Mouse (Mus musculus) hindlimb bud, embryonic 11.5 days (tissue): ENCODE data around the gene Dalrd3.

ENCODE experiments used
- DNase-seq: peaks from one replicate; pipeline ENCODE4 v3.0.0-alpha.2; 2012; ENCODE audit warnings: low read depth, low spot score; ENCODE audit errors: extremely low spot score

The Dalrd3 gene

GRCm38 (mm10) chr9:108569381-108570206, at the start of gene Dalrd3:
TSS of gene Dalrd3 (plus strand) at chr9:108569886.
- DNase-seq: peak; percentile 89

DNA sequence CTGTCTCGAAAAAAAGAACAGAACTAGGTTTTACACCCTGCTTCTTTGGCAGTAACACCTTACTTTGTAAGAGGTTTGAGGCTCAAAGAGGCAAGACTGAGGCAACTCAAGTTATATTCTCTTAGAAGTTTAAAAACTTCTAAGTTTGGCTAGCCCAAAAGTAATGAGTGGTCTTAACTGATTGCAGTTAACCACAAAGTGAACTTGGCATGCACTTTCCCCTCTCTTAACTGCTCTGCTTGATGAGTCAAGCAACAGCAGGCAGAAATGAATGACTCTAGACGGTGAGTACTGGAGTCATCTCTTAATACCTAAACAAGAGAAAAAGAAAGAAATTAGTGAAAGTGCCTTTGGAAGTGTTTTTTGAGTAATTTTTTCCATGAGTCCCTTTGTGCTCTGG, 48.1 kb upstream of the Dalrd3 start:
- DNase-seq: no peak

- no peak for DNase-seq
Measured at GRCm38 (mm10) chr9:108523341-108523740, 46.3 kb upstream of the Dalrd3 start.

GRCm38 (mm10) chr9:108525400-108525799, 44.3 kb upstream of the Dalrd3 start:
- no peak for DNase-seq

GRCm38 (mm10) chr9:108530954-108531353, 38.7 kb upstream of the Dalrd3 start:
- DNase-seq: no peak

DNA sequence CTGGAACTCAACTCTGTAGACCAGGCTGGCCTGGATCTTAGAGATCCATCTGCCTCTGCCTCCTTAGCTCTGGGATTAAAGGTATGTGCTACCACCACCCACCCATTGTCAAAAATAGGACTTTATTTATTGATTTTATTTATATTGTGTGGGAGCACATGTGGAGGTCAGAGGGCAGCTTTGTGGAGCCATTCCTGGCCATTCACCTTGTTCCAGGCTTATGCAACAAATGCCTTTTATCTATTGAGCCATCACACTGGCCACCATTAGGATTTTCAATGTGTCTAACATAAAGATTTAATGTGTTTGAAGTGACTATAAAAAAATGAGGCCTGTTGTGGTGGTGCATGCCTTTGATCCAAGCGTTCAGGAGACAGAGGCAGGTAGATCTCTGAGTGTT, 38.2 kb upstream of the Dalrd3 start:
- DNase-seq: no peak

- no peak for DNase-seq
Measured at GRCm38 (mm10) chr9:108540846-108541245, 28.8 kb upstream of the Dalrd3 start.

- DNase-seq: no peak
Measured at GRCm38 (mm10) chr9:108545986-108546385, 23.7 kb upstream of the Dalrd3 start.

- DNase-seq: no peak
Measured at GRCm38 (mm10) chr9:108546875-108547274, 22.8 kb upstream of the Dalrd3 start.

GRCm38 (mm10) chr9:108559169-108559568, 10.5 kb upstream of the Dalrd3 start:
- DNase-seq: no peak

DNA sequence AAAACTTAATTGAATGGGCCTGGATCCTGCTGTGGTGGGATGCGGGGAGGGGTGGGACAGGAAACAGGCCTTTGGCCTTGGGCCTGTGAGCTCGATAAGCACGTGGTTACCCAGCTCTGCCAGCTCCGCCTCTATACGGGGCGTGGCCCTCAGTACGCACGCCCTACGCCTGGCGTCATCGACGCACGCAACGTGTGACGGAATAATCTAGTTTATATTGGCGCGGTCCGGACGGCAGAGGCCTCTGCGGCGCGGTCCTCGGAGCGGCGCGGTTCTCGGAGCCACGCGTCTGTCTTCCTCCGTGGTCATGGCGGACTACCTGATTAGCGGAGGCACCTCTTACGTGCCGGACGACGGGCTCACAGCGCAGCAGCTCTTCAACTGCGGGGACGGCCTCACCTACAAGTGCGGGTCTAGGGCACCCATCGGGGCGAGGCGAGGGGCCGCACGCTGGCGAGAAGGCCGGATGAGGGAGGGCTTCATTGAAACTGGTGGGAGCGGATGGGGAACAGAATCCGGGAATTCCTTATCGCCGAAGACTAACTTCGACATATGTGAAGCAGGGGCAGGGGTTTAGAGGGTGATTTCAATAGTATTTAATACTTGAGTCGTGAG, 9.4 kb upstream of the Dalrd3 start, which contains the start of gene Impdh2:
Impdh2 (plus strand) TSS at position 60 of the 615 bp plus-strand sequence.
- peak; percentile 95 for DNase-seq

DNA sequence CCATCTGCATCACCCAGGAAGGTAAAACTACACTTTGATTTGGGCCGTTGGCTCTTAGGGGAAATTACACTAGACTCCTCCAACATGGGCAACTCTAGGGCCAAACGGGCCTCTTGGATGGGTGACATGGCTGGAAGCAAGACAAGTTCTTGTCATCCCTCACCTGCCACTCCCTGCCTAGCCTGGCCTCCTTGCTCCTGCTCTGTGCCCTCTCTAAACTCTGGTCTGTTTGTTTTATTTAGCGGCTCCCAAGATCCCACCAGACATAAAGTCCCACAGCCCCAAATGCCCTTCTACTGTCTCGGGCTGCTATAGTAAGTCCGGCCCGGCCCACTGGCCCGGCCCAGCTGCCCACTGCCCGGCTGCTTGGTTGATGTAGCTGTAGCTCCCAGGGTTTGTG, 6.0 kb upstream of the Dalrd3 start:
- DNase-seq: no peak

DNA sequence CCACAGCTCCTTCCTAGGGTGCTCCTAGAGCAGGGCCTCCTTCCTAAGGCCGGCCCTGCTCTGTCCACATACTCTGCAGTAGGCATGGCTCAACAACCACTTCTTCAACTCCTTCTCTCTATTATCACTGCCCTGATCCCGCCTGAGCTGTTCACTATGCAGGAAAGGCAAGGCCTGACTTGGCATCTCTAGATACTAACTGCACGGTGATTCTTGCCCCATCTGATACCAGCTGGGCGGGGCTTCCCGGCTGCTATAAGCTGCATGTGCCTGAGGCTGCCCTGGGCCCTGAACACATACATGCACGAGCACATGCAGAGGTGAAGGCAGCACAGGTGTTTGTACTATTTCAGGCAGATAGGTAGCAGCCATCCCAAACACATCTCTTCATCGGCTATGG, 5.6 kb upstream of the Dalrd3 start:
- no peak for DNase-seq

- no peak for DNase-seq
Measured at GRCm38 (mm10) chr9:108565881-108566814, 3.5 kb upstream of the Dalrd3 start.

DNA sequence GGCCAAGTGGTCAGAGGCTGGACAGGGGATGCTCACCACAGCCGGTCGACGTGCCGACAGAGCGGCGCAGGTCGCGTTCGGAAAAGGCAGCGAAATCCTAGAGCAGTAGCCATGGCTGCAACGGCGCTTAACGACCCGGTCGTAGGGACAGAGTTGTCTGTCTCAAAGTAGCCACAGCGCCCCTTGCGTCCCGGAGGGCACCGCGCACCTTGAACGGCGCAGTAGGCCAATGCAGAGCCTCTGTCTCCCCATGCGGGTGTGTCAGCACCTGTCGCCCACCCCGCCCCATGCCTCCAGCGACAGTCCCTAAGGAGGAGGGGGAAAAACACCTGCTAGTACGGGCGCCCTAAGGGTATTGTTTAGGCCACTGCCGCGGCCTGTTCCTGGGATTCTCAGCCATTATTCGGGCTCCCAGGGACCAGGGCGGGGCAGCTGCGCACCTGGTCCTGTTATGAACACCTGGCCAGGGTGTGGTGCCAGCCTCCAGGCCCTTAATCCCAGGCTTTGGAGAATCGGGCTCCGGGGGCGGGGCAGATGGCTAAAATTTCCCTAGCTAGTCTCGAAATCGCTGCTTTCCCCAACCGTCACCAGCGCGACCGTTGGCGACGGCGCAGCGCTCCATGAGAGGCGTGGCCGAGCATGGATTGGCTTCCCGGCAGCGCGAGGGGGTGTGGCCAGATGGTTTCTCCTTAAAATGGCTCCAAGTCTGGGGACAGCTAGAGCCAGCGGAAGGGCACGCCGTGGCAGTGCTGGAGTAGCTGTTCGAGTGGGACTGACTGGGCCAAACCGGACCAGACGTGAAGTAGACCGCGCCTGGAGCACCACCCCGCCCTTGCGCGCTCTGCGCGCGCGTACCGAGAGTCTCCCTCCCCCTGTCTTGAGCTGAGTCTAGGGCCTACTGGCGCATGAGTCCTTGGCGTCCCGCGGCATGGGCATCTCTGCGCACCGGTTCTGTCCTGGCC, 2.6 kb upstream of the Dalrd3 start, which contains the start of gene Ndufaf3:
Ndufaf3 (minus strand) TSS at position 620 of the 962 bp plus-strand sequence.
- no peak for DNase-seq

DNA sequence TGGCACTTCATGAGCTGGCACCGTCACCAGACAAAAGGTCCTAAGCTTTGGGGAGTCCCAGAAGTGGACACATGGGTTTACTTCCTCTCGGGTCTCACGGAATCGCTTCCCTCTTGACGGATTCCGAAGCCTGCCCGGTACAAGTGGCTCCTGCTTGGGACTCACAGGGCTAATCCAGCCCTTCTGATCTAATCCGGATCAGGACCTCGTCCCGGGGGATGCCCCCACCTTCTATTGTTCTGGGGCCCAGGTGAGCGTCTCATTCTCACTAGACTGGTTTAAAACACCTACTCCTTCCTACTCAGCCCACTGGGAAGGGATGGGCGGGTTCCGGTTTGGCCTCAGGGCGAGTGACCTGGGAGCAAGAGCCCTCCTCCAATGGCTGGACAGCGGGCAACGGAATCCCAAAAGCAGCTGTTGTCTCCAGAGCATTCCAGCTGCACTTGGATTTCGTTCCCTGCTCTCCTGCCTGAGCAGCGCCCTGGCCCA, 1.7 kb upstream of the Dalrd3 start:
- no peak for DNase-seq

GRCm38 (mm10) chr9:108568511-108568921, 1.2 kb upstream of the Dalrd3 start:
- no peak for DNase-seq

GRCm38 (mm10) chr9:108570207-108570896, 666 bp downstream of the Dalrd3 start:
- no peak for DNase-seq

GRCm38 (mm10) chr9:108571401-108571973, 1.8 kb downstream of the Dalrd3 start:
- no peak for DNase-seq
